Mouse (Mus musculus) yolk sac, embryonic 10.5 days (tissue): ENCODE results near the gene Cmpk1.

Experiments used
- DNase-seq: peaks from one replicate; pipeline ENCODE4 v3.0.0-alpha.2; 2017; ENCODE audit warnings: low spot score

Cmpk1 gene

GRCm38 (mm10) chr4:114945021-114945420 is 42.0 kb downstream of the Cmpk1 start:
- no peak for DNase-seq

GRCm38 (mm10) chr4:114942583-114942982 is 44.5 kb downstream of the Cmpk1 start:
- DNase-seq, result no peak

GRCm38 (mm10) chr4:114942112-114942511 is 44.9 kb downstream of the Cmpk1 start:
- no peak for DNase-seq

- DNase-seq, result no peak
These were observed 45.7 kb downstream of the Cmpk1 start for GRCm38 (mm10) chr4:114941311-114941710.

GRCm38 (mm10) chr4:114938248-114938647 is 48.8 kb downstream of the Cmpk1 start:
- DNase-seq, result no peak

GRCm38 (mm10) chr4:114937459-114938047 is 49.5 kb downstream of the Cmpk1 start:
- no peak for DNase-seq

- no peak for DNase-seq
These were observed 52.9 kb downstream of the Cmpk1 start for GRCm38 (mm10) chr4:114934188-114934587.

GRCm38 (mm10) chr4:114932747-114933146 is 54.3 kb downstream of the Cmpk1 start:
- no peak for DNase-seq

- DNase-seq, result no peak
These were observed 57.9 kb downstream of the Cmpk1 start for GRCm38 (mm10) chr4:114929155-114929554.

- no peak for DNase-seq
These were observed 61.1 kb downstream of the Cmpk1 start, which contains the start of gene Foxe3 for GRCm38 (mm10) chr4:114925917-114926312. TSS of gene Foxe3 (minus strand) at chr4:114926013.

- DNase-seq, result no peak
These were observed 61.8 kb downstream of the Cmpk1 start for GRCm38 (mm10) chr4:114924971-114925916.

- DNase-seq, result no peak
These were observed 70.0 kb downstream of the Cmpk1 start for GRCm38 (mm10) chr4:114917091-114917490.

GRCm38 (mm10) chr4:114916056-114916455 is 71.0 kb downstream of the Cmpk1 start:
- no peak for DNase-seq

GRCm38 (mm10) chr4:114913594-114913962 is 73.5 kb downstream of the Cmpk1 start:
- DNase-seq, result peak; percentile 24

- no peak for DNase-seq
These were observed 74.1 kb downstream of the Cmpk1 start for GRCm38 (mm10) chr4:114912705-114913593.

GRCm38 (mm10) chr4:114909602-114910484 is 77.2 kb downstream of the Cmpk1 start:
- DNase-seq, result no peak
